Mouse (Mus musculus) kidney, embryonic 14.5 days (tissue): ENCODE measurements at regions not wholly inside any gene's neighbourhood (a gene's known extent, or its start where the extent isn't known, plus 50 kb on each side); places are given as distances from the start of the nearest gene placed in this dataset.
A peak's percentile ranks its signal among the peaks of the same experiment; 100 is the strongest.

ENCODE experiments used
- ATAC-seq: fragments of 200-750 bp; cut with Nextera tagmentation; 2 replicates; pipeline ENCODE4 v1.8.0; 2017; ENCODE audit warnings: moderate number of reproducible peaks, mild to moderate bottlenecking, moderate TSS enrichment, moderate library complexity; ENCODE audit not compliant: low FRiP score, low TSS enrichment
- H3K27ac ChIP-seq: fragments of 300-500 bp; sonication (generic); 2 replicates; pipeline ENCODE4 v1.5.1; 2014; ENCODE audit warnings: low read depth, mild to moderate bottlenecking, low read length, moderate library complexity, mixed read lengths
- H3K27me3 ChIP-seq: fragments of 300-500 bp; sonication (generic); 2 replicates; pipeline ENCODE4 v1.6.1; 2014; ENCODE audit warnings: mild to moderate bottlenecking, low read length; ENCODE audit not compliant: control insufficient read depth, insufficient read depth
- H3K36me3 ChIP-seq: fragments of 300-500 bp; sonication (generic); 2 replicates; pipeline ENCODE4 v1.6.1; 2014; ENCODE audit warnings: low read length, mixed read lengths; ENCODE audit not compliant: control insufficient read depth, insufficient read depth
- H3K4me1 ChIP-seq: fragments of 300-500 bp; sonication (generic); 2 replicates; pipeline ENCODE4 v1.6.1; 2014; ENCODE audit warnings: low read length, mixed read lengths; ENCODE audit not compliant: control insufficient read depth, insufficient read depth
- H3K4me2 ChIP-seq: fragments of 300-500 bp; sonication (generic); replicated peaks from 2 replicates; pipeline ENCODE4 v1.6.1; 2014; ENCODE audit warnings: low read depth, mild to moderate bottlenecking, low read length
- H3K4me3 ChIP-seq: fragments of 300-500 bp; sonication (generic); 2 replicates; pipeline ENCODE4 v1.5.1; 2014; ENCODE audit warnings: mild to moderate bottlenecking, low read length
- H3K9ac ChIP-seq: fragments of 300-500 bp; sonication (generic); 2 replicates; pipeline ENCODE4 v1.6.1; 2014; ENCODE audit warnings: low read depth, mild to moderate bottlenecking, low read length, moderate library complexity
- H3K9me3 ChIP-seq: fragments of 300-500 bp; sonication (generic); 2 replicates; pipeline ENCODE4 v1.6.1; 2016; ENCODE audit warnings: low read length; ENCODE audit not compliant: control insufficient read depth
- WGBS: fragments of 180-500 bp; shearing (Covaris S2); extraction: QIAGEN DNeasy Blood & Tissue Kit; methylation state at CpG from one replicate; pipeline ENCODE4 v1.1.7; 2014; 5-methylcytosine and 5-hydroxymethylcytosine counted together

GRCm38 (mm10) chr16:24223901-24224300 lies 169.4 kb upstream of the Lpp start:
- ATAC-seq, result no peak
- no peaks in the 10 kb centered on the region for H3K4me1 ChIP-seq
- no peak overlapping the region for H3K27ac ChIP-seq
- no peaks in the 10 kb centered on the region for H3K9me3 ChIP-seq
- H3K36me3 ChIP-seq, result no peaks in the 10 kb centered on the region
- no peak overlapping the region for H3K4me2 ChIP-seq
- H3K27me3 ChIP-seq, result no peaks in the 10 kb centered on the region
- no peak overlapping the region for H3K9ac ChIP-seq
- H3K4me3 ChIP-seq, result no peak overlapping the region

GRCm38 (mm10) chr16:24223527-24223880 lies 169.8 kb upstream of the Lpp start:
- no peak overlapping the region for H3K4me3 ChIP-seq

GRCm38 (mm10) chr16:24222759-24223526 lies 170.4 kb upstream of the Lpp start:
- H3K36me3 ChIP-seq, result no peaks in the 10 kb centered on the region
- no peak overlapping the region for H3K27ac ChIP-seq
- peaks cover 5% of the 10 kb centered on the region; the same call in 1 of the 2 replicates for H3K4me1 ChIP-seq
- WGBS, result 51% methylated on average over 5 of the region's 5 CpGs
- H3K4me3 ChIP-seq, result no peak overlapping the region
- H3K4me2 ChIP-seq, result no peak overlapping the region
- no peaks in the 10 kb centered on the region for H3K27me3 ChIP-seq
- H3K9me3 ChIP-seq, result no peaks in the 10 kb centered on the region
- no peak for ATAC-seq
- no peak overlapping the region for H3K9ac ChIP-seq

More at GRCm38 (mm10) chr16:24223527-24223880, 169.8 kb upstream of the Lpp start:
- Histone ChIP-seq H3K9ac (no peak overlapping the region), H3K4me2 (no peak overlapping the region), H3K27ac (no peak overlapping the region), H3K9me3 (no peaks in the 10 kb centered on the region), H3K4me1 (peaks cover 2% of the 10 kb centered on the region; the same call in 1 of the 2 replicates), H3K36me3 (no peaks in the 10 kb centered on the region), H3K27me3 (no peaks in the 10 kb centered on the region)
- no peak for ATAC-seq
- WGBS, result 45% methylated on average over 2 of the region's 2 CpGs

GRCm38 (mm10) chr16:24221992-24222391 lies 171.3 kb upstream of the Lpp start:
- no peak overlapping the region for H3K4me2 ChIP-seq
- H3K4me1 ChIP-seq, result peaks cover 5% of the 10 kb centered on the region; the same call in 1 of the 2 replicates
- H3K9ac ChIP-seq, result no peak overlapping the region
- no peak for ATAC-seq
- H3K27me3 ChIP-seq, result no peaks in the 10 kb centered on the region
- WGBS, result 77% methylated on average over 3 of the region's 3 CpGs
- H3K27ac ChIP-seq, result no peak overlapping the region
- H3K4me3 ChIP-seq, result no peak overlapping the region
- H3K36me3 ChIP-seq, result no peaks in the 10 kb centered on the region
- no peaks in the 10 kb centered on the region for H3K9me3 ChIP-seq

- 73% methylated on average over 3 of the region's 3 CpGs for WGBS
- Histone ChIP-seq H3K27ac (no peak overlapping the region), H3K4me3 (no peak overlapping the region), H3K36me3 (no peaks in the 10 kb centered on the region), H3K9ac (no peak overlapping the region), H3K27me3 (no peaks in the 10 kb centered on the region), H3K9me3 (no peaks in the 10 kb centered on the region), H3K4me1 (peaks cover 5% of the 10 kb centered on the region; the same call in 1 of the 2 replicates), H3K4me2 (no peak overlapping the region)
- ATAC-seq, result no peak
Measured at GRCm38 (mm10) chr16:24220613-24221012, 172.7 kb upstream of the Lpp start.

GRCm38 (mm10) chr16:24219691-24220090 lies 173.6 kb upstream of the Lpp start:
- H3K27me3 ChIP-seq, result no peaks in the 10 kb centered on the region
- no peak overlapping the region for H3K27ac ChIP-seq
- no peak overlapping the region for H3K4me2 ChIP-seq
- H3K9ac ChIP-seq, result no peak overlapping the region
- no peak overlapping the region for H3K4me3 ChIP-seq
- H3K36me3 ChIP-seq, result no peaks in the 10 kb centered on the region
- H3K4me1 ChIP-seq, result peaks cover 5% of the 10 kb centered on the region; the same call in 1 of the 2 replicates
- 77% methylated on average over 9 of the region's 9 CpGs for WGBS
- no peaks in the 10 kb centered on the region for H3K9me3 ChIP-seq
- no peak for ATAC-seq

- H3K4me1 ChIP-seq, result peaks cover 5% of the 10 kb centered on the region; the same call in 1 of the 2 replicates
- H3K36me3 ChIP-seq, result no peaks in the 10 kb centered on the region
- WGBS, result 56% methylated on average over 4 of the region's 4 CpGs
- no peaks in the 10 kb centered on the region for H3K27me3 ChIP-seq
- no peak overlapping the region for H3K4me2 ChIP-seq
- H3K27ac ChIP-seq, result no peak overlapping the region
- no peaks in the 10 kb centered on the region for H3K9me3 ChIP-seq
- no peak overlapping the region for H3K9ac ChIP-seq
- ATAC-seq, result no peak
- no peak overlapping the region for H3K4me3 ChIP-seq
Measured at GRCm38 (mm10) chr16:24218850-24219185, 174.5 kb upstream of the Lpp start.

GRCm38 (mm10) chr16:24218162-24218849 lies 175.0 kb upstream of the Lpp start:
- ATAC-seq, result 0 out of 2 replicates have a peak, but pooled peaks have one; percentile 35
- no peaks in the 10 kb centered on the region for H3K9me3 ChIP-seq
- WGBS, result 33% methylated on average over 14 of the region's 14 CpGs

GRCm38 (mm10) chr16:24216828-24217227 lies 176.5 kb upstream of the Lpp start:
- no peak for ATAC-seq
- 94% methylated on average over 5 of the region's 5 CpGs for WGBS
- Histone ChIP-seq H3K9ac (no peak overlapping the region), H3K27ac (no peak overlapping the region), H3K27me3 (no peaks in the 10 kb centered on the region), H3K4me3 (no peak overlapping the region), H3K9me3 (no peaks in the 10 kb centered on the region), H3K4me2 (no peak overlapping the region), H3K4me1 (peaks cover 5% of the 10 kb centered on the region; the same call in 1 of the 2 replicates), H3K36me3 (no peaks in the 10 kb centered on the region)

More at GRCm38 (mm10) chr16:24218162-24218849, 175.0 kb upstream of the Lpp start:
- Histone ChIP-seq H3K36me3 (no peaks in the 10 kb centered on the region), H3K4me3 (no peak overlapping the region), H3K4me2 (no peak overlapping the region), H3K9ac (no peak overlapping the region), H3K27me3 (no peaks in the 10 kb centered on the region), H3K27ac (no peak overlapping the region), H3K4me1 (peaks cover 5% of the 10 kb centered on the region; the same call in 1 of the 2 replicates)
